Mouse (Mus musculus) ovary, postnatal 14 days (tissue): ENCODE results near the gene Eefsec.
A peak's percentile ranks its signal among the peaks of the same experiment; 100 is the strongest.

Experiments
- DNase-seq: peaks from one replicate; pipeline ENCODE4 v3.0.0; 2022; ENCODE audit warnings: low spot score

The Eefsec gene

DNA sequence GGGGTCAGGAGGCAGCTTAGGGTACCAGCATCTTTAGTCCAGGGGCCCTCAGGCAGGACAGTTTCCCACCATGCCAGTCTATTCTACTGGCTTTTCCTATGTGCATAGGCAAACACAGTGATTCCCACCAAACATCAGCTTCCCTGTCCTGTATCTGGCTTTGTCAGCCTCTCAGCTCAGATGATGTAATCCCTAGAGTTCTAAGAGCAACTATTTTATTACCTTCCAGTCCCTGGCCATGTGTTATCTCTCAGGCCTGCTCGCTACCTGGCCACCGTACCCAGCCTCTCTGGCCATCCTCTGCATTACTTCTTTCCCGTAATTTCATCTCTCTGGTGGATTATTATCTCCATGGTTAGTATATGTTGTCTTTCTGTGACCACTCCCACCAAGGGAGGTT, 185.7 kb downstream of the Eefsec start:
- no peak for DNase-seq

DNA sequence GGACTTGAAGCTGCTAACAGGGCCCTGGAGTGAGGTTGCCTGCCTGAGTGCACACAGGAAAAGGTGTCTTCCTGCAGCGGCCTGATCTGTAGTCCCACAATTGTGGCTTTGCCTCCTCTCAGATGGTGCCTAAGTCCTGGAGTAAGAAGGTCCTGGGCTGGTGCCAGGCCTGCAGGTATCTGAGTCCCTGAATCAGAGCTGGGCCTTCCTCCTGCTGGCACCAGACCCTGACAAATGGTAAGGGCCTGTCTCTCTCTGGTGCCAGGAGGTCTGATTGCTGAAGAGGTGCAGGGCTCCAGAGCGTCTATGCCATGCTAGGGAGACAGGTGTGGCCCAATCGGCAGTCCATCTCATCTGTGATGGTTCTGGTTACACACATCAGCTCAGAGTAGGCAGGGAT, 186.7 kb downstream of the Eefsec start:
- no peak for DNase-seq

DNA sequence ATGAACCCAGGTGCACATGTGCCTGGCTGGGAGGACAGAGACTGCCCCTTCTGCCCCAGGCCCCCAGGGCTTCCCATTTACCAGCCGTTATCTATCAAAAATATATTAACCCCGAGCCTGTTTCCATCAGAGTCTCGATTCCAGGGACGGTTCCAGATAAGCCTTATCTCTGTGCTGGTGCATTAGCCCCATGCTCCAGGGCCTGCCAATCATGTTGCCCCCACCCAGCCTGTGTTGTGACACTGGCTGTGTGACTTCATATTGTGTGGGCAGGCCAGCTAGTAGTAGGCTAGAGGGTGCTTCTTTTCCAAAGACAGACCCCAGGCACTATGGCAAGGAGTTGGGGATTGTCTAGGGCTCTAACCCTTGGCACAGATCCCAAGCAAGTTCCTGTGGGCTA, 190.9 kb downstream of the Eefsec start:
- no peak for DNase-seq

DNA sequence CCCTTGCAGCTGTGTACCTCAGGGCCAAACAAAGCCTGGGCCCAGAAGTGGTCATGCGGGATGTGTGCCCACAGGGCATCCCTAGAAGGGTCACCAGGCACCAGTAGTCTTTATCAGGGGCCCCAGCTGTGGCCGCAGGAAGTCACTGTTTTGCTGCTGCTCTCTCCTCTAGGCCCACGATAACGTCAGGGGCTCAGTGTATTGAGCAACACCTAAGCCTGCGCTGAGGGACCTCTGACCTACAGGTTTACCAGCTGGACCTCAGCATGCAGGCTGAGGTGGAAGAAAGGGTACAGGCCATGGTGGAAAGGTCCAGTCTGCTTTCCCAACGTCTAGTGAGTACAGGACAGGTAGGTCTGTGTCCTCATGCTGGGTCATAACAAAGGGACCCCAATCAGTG, 192.3 kb downstream of the Eefsec start:
- DNase-seq, result no peak

DNA sequence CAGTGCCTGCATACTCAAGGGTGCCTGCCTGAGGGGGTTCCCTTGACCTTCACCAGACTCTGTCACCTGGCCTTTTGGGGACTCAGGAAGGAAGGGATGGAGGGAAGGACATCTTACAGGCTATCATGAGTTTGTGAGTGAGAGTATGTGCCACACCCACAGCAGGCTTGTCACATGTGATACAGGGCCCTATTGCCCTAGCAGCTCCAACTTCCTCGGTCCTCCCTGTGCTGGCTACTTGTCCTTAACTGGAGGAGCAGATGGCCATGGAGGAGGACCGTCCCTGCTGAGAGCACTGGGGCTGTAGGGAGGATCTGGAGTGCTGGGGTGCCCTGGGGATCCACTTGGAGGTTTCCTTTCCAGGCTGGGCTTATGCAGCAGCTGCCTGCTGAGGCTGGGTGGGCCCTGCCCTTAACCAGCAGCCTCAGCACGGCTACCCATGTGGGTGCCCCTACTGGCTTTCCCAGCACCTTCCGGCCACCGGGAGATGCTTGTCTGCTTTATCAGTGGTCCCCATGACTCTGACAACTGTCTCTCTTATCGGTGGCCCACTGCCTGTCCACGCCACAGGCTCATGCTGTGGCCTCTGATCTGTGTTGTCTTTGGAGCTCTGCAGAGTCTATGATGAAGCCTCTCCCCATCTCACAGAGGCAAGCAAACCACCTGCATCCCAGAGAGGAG, 194.4 kb downstream of the Eefsec start:
- DNase-seq, result no peak

DNA sequence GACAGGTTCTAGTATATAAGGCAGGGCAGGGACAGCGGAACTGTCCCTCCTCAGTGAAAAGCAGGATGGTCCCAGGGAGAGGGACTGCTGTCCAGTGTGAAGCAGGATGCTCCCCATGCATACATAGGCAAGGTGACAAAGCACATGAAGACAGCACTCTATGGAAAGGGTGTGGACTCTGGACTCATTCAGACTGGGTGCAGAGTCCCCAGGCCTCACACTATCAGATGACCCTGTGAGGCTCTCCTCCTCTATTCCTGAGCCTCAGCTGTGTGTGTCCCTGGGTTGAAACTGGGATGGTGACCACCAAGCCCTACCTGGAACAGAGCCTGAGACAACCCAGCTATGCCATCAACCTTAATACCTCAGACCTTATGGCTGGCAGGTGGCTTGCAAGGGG, 194.9 kb downstream of the Eefsec start:
- DNase-seq, result no peak

DNA sequence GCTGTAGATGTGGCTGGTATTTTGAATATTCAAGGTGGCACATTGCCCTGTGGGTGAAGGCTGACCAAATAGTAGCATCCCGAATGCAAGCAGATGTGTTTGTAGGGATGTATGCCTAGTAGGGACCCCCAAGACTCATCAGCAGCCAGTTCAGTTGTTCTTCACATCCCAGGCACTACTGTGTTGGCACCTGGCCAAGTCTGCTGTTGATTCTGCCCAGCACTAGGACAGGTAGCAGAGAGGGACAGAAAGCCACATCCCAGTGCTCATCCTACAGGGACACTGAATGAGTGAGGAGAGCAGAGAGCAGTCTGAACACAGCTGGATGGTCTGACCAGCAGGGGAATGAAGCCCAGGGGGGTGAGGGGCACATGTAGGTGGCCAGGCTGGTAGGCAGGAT, 197.1 kb downstream of the Eefsec start:
- DNase-seq, result no peak

DNA sequence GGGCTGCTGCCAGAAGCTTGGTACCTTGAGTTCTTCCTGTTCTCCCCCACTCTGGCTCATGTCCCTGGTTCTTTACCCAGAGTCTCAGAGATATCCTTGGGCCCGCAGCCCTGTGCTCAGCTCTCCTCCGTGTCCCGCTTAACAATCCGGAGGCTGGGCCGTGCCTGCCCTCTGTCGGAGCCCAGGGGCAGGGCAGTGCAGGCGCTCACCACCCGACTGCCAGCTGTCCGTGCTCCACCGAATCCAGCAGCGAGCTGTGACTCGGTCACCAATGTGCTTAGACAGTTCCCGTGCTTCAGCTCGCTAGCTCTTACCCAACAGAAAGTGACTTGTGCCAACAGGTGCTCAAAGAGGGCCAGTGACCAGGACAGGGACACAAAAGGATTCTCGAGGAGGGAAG, 203.7 kb downstream of the Eefsec start:
- DNase-seq, result peak; percentile 35

DNA sequence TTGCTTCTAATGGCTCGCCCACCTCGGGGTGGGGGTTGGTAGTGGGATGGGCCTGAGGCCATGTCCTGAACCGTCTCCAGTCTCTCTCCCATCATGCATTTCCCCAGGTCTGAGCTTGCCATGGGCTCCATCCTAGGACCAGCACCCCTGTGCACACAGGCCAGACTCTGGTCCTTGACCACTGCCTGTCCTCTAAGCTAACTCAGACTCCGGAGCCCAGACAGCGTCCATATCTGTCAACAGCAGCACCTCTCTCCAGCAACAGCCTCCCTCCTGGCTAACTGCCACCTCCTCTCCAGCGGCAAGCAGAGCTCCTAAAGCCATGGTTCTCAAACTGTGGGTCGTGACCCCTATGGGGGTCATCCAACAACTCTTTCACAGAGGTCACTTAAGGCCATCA, 209.8 kb downstream of the Eefsec start:
- no peak for DNase-seq

DNA sequence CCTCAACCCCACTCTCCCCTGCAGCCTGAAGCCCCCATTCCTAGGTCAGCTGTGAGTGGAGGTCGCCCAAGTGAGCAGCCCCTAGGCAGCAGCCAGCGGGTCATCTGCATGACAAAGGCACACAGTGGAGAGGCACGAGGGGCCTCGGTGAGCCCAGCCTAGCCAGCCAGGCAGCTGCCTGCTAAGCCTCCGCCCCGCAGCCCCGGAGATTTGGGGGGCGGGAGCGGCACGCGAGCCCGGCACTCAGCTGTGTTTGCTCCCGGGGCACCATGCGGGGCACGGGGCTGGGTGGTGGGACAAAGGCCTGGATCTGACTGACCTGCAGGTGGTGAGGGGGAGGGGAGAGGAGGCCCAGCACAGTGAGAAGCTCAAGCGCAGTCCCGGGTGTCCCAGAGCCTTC, 210.4 kb downstream of the Eefsec start:
- no peak for DNase-seq

DNA sequence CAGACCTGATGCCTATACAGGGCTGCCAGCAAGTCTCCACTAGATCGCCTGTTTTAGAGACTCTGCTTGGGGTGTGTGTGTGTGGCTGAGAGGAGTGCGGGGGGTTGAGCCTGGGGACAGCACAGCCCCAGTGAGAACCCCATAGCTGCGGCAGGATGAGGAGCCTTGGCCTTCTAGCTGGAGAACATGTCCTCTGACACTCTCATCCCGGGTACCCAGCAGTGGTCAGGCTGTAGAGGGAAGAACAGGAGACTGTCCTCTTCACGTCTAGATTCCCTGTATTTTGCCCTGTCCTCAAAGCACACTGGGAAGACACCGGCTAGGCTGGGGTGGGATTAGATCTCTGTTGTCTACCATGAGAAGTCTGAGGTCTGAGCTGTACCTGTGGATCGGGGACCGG, 210.9 kb downstream of the Eefsec start:
- no peak for DNase-seq

DNA sequence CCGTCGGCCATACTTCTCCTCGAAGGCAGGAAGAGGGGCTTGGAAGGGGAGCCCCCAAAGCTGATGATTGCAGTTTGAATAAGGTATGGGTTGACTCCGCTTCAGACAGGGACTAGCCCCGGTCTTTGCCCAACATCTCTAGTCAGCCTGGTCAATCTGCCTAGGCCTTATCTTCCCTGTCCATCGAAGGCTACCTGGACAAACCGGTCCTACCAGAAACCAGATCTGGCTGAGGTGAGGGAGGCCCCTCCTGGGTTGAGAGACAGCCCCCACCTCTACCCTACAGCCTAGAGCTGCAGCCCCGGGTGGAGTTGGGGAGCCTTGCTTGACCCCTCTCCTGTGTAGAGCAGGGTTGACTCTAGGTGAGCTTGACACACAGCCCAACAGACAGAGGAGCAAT, 212.3 kb downstream of the Eefsec start:
- DNase-seq, result no peak

DNA sequence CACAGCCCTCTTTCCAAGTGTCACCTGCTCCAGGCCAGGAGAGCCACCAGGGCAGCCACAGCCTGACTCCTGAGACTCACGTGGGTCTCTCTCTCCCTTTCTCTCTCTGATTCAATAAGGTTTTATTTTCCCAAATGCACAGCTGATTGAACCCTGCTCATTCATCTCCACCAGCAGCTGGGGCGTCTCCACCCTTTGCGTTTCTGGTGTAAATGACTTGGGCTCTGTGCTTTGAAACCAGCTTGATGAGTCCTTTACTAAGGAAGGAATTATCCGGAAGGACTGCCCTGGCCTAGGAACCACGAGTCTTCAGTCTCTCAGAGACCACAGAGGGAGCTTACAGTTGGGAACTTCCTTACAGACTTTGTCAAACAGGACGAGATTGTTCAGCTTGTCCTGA, 214.1 kb downstream of the Eefsec start:
- DNase-seq, result no peak

DNA sequence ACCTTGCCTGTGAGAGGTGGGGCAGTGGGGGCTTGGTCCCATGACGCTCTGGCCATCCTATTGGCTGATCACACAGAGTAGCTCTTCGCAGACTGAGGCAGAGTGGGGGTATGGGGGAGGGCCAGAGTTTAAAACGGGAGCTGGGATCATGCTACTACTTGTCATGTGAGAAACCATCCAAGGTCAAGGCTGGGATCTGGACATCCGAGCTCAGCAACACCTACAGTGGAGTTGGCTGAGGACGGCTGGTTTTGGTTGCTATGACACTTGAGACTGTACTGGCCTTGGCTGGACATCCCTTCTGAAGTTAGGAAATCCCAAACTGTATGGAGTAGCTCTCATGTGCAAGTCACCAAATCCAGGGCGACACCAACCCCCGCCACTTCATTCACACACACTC, 214.5 kb downstream of the Eefsec start:
- no peak for DNase-seq

DNA sequence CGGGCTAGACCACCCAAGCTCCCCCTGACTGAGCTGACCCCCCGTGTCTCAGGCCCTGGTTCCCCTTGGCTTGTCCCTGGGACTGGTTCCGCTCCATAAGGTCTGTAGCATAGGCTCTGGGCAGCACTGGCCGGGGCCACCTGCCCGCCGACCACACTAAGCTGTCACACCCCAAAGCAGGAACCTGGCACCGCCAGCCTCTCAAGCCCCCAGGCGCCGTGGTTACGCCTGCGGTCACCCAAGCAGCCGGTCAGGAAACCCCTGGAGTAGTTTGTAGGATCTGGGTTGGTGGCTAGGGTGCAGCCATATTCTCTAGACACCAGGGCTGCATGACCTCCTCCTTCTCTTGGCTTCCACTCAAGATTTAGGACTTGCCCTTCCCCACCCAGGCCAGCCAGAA, 217.1 kb downstream of the Eefsec start:
- DNase-seq, result no peak

DNA sequence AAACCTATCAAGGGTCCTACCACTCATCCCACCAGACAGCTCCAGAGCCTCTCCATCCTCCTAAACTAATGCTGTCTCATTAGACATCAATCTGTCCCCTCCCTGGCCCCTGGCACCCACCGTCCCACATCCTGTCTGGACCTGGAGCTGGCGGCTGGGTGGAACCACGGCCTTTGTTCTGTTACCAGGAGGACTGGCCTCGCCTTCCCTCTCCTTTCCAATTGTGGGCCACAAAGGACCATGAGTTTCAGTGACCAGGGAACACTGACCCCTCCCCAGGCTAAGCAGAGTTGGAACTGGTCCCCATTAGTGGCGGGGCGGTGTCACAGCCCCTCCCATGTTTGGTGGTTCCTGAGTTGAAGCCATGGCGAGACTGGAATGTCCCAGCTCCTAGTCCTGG, 218.8 kb downstream of the Eefsec start:
- DNase-seq, result no peak

DNA sequence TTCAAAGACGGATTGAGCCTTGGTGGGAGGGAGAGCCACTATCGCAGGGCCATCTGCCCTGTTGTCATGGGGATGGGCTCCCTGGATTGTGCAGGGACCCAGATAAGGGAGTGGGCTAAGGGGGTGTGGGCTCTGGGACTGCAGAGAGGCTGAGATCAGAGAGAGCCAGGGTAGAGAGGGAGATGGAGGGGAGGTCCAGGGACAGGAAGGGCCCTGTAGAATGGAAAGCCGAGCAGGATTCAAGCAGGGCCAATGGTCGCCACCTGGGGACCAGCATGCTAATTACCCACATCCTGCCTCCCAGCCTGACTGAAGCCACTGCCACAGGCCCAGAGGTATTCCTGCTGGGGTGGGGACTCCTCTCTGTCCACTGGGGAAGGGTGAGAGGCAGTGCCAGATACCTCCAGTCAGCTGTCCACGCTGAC, 219.8 kb downstream of the Eefsec start:
- no peak for DNase-seq

DNA sequence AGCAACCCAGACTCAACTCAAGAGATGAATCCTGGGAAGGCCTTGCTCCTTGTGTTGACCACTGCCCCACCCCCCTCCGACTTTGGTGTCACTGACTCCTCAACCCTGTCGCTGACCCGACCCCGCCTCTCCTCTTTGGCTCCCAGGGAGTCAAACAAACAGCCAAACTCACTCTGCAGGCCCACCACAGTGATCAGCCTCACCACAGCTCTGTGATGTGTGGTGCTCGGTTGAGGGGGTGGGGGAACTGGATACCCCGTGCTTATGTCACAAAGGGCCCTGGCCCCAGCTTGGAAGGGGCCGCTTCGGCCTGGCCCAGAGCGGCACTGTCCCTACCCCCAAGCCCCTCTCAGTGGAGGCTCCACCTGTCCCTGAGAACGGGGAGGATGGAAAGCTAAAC, 224.4 kb downstream of the Eefsec start, which contains the start of gene Dnajb8:
Gene Dnajb8, plus strand, starts transcription at position 301 of the 400 bp plus-strand sequence.
- DNase-seq, result no peak

DNA sequence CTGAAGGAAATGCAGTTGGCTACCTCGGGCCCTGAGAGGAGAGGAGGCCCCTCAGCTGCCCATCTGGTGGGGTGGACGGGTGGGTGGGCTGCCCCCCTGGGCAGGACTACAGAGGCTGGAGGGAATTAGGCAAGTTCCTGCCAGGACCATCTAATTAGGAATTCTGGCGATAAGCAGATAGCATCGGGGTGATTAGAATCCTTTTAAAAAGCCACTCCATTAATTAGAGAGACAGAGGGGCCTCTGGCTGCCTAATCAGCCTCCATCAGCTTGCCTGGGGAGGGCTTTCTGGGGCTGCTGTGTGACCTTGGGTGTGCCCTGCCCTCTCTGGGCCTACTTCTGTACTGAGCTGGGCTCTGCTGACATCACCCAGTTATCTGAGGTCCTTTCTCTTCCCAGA, 227.2 kb downstream of the Eefsec start:
- DNase-seq, result no peak

DNA sequence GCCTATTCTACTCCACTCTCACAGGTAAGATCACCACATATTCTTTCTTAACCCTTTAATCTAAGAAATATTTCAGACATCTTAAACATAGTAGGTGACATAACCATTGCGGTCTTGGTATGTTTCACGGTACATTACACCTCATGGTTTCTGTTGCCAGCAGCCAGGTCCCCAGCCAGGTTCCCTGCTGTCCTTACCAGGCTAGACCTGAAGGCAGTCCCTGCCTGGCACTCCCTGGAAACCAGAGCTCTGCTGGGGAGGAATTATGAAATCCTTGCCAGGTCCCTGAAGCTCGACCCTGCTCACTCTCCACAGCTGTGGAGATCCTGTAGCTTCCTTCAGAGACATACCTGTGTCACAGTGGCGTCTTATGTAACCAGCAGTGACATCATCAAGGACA, 230.1 kb downstream of the Eefsec start:
- DNase-seq, result no peak

DNA sequence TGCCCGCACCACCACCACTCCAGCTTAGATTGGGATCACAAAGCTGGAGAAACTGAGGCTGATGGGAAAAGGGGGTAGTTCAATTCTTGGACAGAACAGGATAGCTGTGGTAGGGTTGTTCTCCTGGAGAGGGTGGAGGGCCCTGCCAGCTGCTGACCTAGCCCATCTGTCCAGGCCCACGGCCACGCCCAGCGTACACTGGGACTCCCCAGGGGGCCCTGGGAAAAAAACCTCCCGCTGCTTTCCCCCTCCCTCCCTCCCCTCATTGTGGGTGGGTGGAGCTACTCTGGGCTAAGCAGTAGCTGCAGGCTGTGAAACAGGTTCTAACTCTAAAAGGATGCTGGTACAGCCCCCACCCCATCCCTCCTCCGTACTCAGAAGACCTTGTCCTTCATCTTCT, 230.5 kb downstream of the Eefsec start:
- DNase-seq, result no peak

DNA sequence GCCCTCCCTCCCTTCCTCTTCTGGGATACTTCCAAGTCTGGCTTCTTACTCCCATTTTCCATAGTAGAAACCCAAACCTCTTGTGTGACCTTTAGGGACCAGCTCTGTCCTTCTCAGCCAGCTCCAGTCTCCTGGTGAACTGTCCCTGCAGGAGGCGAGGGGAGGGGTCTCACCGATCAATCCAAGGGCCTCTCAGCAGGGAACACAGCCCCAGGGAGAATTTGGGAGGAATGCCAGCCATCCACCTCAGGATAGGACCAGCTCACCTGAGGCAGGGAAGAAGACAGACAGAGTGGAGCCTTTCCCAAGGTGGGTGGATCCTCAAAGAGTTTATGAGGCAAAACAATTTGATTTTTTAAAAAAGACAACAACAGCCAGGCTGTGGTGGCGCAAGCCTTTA, 236.2 kb downstream of the Eefsec start:
- DNase-seq, result no peak

DNA sequence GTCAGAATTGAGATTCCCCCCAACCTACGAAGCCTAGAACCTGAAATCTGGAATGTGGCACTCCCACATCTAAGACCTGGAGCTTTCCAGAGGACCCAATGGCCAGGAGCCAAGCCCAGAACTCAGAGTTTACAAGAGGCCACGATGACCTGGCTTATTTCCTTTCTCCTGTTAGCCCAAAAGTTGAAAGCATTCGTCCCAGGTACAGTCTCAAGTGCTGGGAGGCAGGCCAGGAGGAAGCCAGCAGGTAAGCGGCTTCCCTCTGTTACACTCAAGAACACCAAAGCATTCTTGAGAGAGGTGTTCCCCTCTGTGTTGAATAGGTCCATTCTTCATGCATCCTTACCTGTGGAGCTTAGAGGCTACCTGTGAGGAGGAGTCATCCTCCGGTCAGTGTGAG, 236.9 kb downstream of the Eefsec start:
- no peak for DNase-seq

DNA sequence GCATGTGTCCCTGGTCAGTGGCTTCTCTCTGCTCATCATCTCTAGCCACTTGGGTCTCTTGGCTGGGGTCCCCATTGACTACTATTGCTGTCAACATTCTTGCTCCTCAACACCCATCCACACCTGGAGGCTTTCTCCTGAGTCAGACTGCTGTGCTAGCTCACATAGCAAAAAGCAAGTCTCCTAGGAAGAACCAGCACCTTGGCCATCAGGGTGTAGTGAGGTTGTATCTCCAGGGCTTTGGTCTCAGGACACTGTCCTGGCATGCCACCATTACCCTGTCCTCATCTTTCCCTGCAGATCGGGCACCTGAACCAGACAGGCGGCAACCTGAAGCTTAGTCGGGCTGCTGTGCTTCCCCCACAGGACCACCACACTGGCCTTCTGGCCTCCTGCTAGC, 238.0 kb downstream of the Eefsec start:
- no peak for DNase-seq
